ENCODE assay signal across 8 mouse cellular contexts in the genomic region with DNA sequence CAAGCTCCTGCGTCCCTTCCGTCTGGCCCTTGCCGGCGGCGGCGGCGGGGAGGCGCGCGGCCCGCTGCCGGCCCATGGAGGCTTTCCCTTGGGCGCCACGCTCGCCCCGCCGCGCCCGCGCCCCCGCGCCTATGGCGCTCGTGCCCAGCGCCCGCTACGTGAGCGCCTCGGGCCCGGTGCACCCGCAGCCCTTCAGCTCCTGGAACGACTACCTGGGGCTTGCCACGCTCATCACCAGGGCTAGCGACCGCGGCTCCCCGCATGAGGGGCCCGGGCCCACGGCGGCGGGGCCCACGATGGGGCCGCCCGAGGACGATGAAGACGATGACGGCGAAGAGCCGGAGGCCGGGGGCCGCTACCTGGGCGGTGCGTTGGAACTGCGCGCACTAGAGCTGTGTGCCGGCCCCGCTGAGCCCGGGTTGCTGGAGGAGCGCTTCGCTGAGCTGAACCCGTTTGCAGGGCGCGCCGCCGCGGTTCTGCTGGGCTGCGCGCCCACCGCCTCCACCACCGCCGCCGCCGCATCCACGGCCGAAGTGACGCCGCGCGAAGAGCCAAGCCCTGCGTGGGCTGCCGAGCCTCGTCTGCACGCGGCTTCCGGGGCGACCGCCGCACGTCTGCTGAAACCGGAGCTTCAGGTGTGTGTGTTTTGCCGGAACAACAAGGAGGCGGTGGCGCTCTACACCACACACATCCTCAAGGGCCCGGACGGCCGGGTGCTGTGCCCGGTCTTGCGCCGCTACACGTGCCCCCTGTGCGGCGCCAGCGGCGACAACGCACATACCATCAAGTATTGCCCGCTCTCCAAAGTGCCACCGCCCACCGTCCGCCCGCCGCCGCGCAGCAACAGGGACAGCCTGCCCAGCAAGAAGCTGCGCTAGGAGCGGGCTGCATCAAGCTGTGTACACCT. TPM values are rescaled to one million over a fixed set of nuclear protein-coding genes. Genes with fewer than 3 reads are reported as not detected.
A peak's percentile ranks its signal among the peaks of the same experiment; 100 is the strongest.
DNase-seq lines count a peak whose midpoint lies in the region; ATAC-seq and TF ChIP-seq lines count a peak whose summit lies in the region.

No protein-coding gene starts in this region.

- peaks cover 18% of the 10 kb centered on the region for H3K36me3 ChIP-seq in megakaryocyte, embryonic 14.5 days (replicated peaks; ENCODE audit: low read length)

- TF ChIP-seq CTCF in Patski (IDR thresholded peaks at IDR 0.05) = no peak

- intact Hi-C loops in left cerebral cortex, postnatal 10 days (cut with DNase I) = loop anchor here (5.0 to 10.0 kb wide), 2 partner anchors 174 to 322 kb away; a partner anchor contains a TSS

- POLR2A ChIA-PET in Patski (lab: Charles Lee) = interaction anchor here (0.9 kb wide), 1 partner anchor 116 kb away, joined by 4 read pairs; no protein-coding TSS in a partner anchor

- CTCF ChIA-PET in Patski (lab: Charles Lee) = interaction anchor here (0.9 kb wide), 1 partner anchor 31 kb away, joined by 3 read pairs; no protein-coding TSS in a partner anchor

- peak; percentile 42 for ATAC-seq in Patski

- no peak for DNase-seq in Patski (ENCODE audit: low read depth, low spot score)
- peak; percentile 59 for DNase-seq in cerebellum, adult 8-10 months
- DNase-seq in frontal cortex, adult 2 months (ENCODE audit: extremely low spot score in 1 of 2, low spot score in 1 of 2) = peak; percentile 20 to 65
- DNase-seq in induced T-regulatory cell, adult 2 months (ENCODE audit: low read depth) = peak; percentile 74
- peak; percentile 32 to 76 for DNase-seq in left cerebral cortex, postnatal 10 days (ENCODE audit: extremely low spot score in 1 of 2, low spot score in 2 of 2)
- DNase-seq in right cerebral cortex, postnatal 25 days = peak; percentile 74
- no peak for DNase-seq in adipocyte (ENCODE audit: low spot score)

- no peaks in the 10 kb centered on the region for H3K9me3 ChIP-seq in megakaryocyte, embryonic 14.5 days

- H3K4me1 ChIP-seq in megakaryocyte, embryonic 14.5 days = peaks cover 43% of the 10 kb centered on the region

- in situ Hi-C loops in Patski (cut with MboI; ENCODE audit: low pct_unique_long_range_greater_than_20kb) = no loop called here

- no peaks in the 10 kb centered on the region for H3K27me3 ChIP-seq in Patski
- peaks cover 13% of the 10 kb centered on the region for H3K27me3 ChIP-seq in megakaryocyte, embryonic 14.5 days (replicated peaks)

- peak overlapping the region; percentile 95 for H3K4me3 ChIP-seq in megakaryocyte, embryonic 14.5 days (replicated peaks)

RNA-seq across cellular contexts. Expression of a gene that starts 0.7 kb away (rescaled TPM):
- polyA plus RNA-seq in Patski (2021) = 10.6 TPM
- 16.0 and 18.6 TPM in 2 replicates for polyA plus RNA-seq in frontal cortex, adult 2 months (2012; rRNA removed)
- 10 to 100 TPM; 21.6 to 22.6 TPM for total RNA-seq in left cerebral cortex, postnatal 10 days (2021)
- polyA plus RNA-seq in megakaryocyte, embryonic 14.5 days (2012; ENCODE audit: insufficient read depth, low replicate concordance) = 0.69 and 0.83 TPM in 2 replicates

RNA-seq across cellular contexts. Expression of a gene that starts 34.0 kb away (rescaled TPM):
- polyA plus RNA-seq in Patski (2021) = 296 TPM
- polyA plus RNA-seq in frontal cortex, adult 2 months (2012; rRNA removed) = 71.4 and 76.3 TPM in 2 replicates
- 100 to 1,000 TPM; 122 to 123 TPM for total RNA-seq in left cerebral cortex, postnatal 10 days (2021)
- 5.7 and 38.4 TPM in 2 replicates for polyA plus RNA-seq in megakaryocyte, embryonic 14.5 days (2012; ENCODE audit: insufficient read depth, low replicate concordance)

RNA-seq across cellular contexts. Expression of a gene that starts 54.9 kb away (rescaled TPM):
- polyA plus RNA-seq in Patski (2021) = 40.2 TPM
- 41.4 and 44.1 TPM in 2 replicates for polyA plus RNA-seq in frontal cortex, adult 2 months (2012; rRNA removed)
- total RNA-seq in left cerebral cortex, postnatal 10 days (2021) = 10 to 100 TPM; 32.7 to 39.6 TPM
- polyA plus RNA-seq in megakaryocyte, embryonic 14.5 days (2012; ENCODE audit: insufficient read depth, low replicate concordance) = 8.6 TPM in 1 of 2 replicates, not detected in the other

Comparison
In these comparisons a context has a peak if more than half of its experiments do, and no peak if none do; other contexts are left out.
1. DNase-seq: peak in cerebellum, adult 8-10 months (single experiment), frontal cortex, adult 2 months (2 of 2), induced T-regulatory cell, adult 2 months (single experiment), left cerebral cortex, postnatal 10 days (2 of 2) and right cerebral cortex, postnatal 25 days (single experiment); none in Patski (single experiment) and adipocyte (single experiment).